Mouse (Mus musculus): ENCODE data around the gene 3110082I17Rik. TPM values are rescaled to one million over a fixed set of nuclear protein-coding genes. Genes with fewer than 3 reads are reported as not detected.

Gene 3110082I17Rik
- total and polyA plus RNA-seq, 2 experiments: 1.6 to 7.4 TPM

- Histone ChIP-seq H3K79me2 (ENCODE audit: control insufficient read depth, insufficient read depth, low read length) (no peaks in the 10 kb centered on the region), H3K4me1 (ENCODE audit: control insufficient read depth, insufficient read depth, low read length) (no peaks in the 10 kb centered on the region), H3K27me3 (ENCODE audit: control insufficient read depth, insufficient read depth, low read length) (no peaks in the 10 kb centered on the region), H3K27ac (replicated peaks; ENCODE audit: insufficient read depth, low read depth, low read length) (no peak overlapping the region), H3K4me3 (ENCODE audit: insufficient read depth, low read depth, low read length) (no peak overlapping the region), H3K36me3 (ENCODE audit: control insufficient read depth, insufficient read depth, low read length) (no peaks in the 10 kb centered on the region), H3K9ac (ENCODE audit: low read depth, low read length) (no peak overlapping the region)
- no peak for DNase-seq (ENCODE audit: extremely low read depth, low read depth, low spot score)
- TF ChIP-seq CTCF (IDR thresholded peaks at IDR 0.05; ENCODE audit: low read depth, low read length) (no peak), POLR2A (IDR thresholded peaks at IDR 0.05; ENCODE audit: extremely low read depth, insufficient read depth, low read length) (no peak)
- 85% methylated on average over 9 of the region's 9 CpGs for WGBS
Measured at GRCm38 (mm10) chr5:139433842-139434568, 26.3 kb downstream of the 3110082I17Rik start.

GRCm38 (mm10) chr5:139432747-139433508 lies 27.4 kb downstream of the 3110082I17Rik start:
- 74% methylated on average over 7 of the region's 7 CpGs for WGBS
- Histone ChIP-seq H3K4me3 (ENCODE audit: insufficient read depth, low read depth, low read length) (no peak overlapping the region), H3K27ac (replicated peaks; ENCODE audit: insufficient read depth, low read depth, low read length) (no peak overlapping the region), H3K27me3 (ENCODE audit: control insufficient read depth, insufficient read depth, low read length) (no peaks in the 10 kb centered on the region), H3K4me1 (ENCODE audit: control insufficient read depth, insufficient read depth, low read length) (no peaks in the 10 kb centered on the region), H3K36me3 (ENCODE audit: control insufficient read depth, insufficient read depth, low read length) (no peaks in the 10 kb centered on the region), H3K9ac (ENCODE audit: low read depth, low read length) (no peak overlapping the region), H3K79me2 (ENCODE audit: control insufficient read depth, insufficient read depth, low read length) (no peaks in the 10 kb centered on the region)
- TF ChIP-seq CTCF (IDR thresholded peaks at IDR 0.05; ENCODE audit: low read depth, low read length) (no peak), POLR2A (IDR thresholded peaks at IDR 0.05; ENCODE audit: extremely low read depth, insufficient read depth, low read length) (no peak)
- DNase-seq (ENCODE audit: extremely low read depth, low read depth, low spot score): no peak

GRCm38 (mm10) chr5:139432333-139432732 lies 28.0 kb downstream of the 3110082I17Rik start:
- no peak for DNase-seq (ENCODE audit: extremely low read depth, low read depth, low spot score)
- WGBS: 88% methylated on average over 6 of the region's 6 CpGs
- no peaks in the 10 kb centered on the region for H3K27me3 ChIP-seq (ENCODE audit: control insufficient read depth, insufficient read depth, low read length)
- no peak overlapping the region for H3K4me3 ChIP-seq (ENCODE audit: insufficient read depth, low read depth, low read length)
- H3K9ac ChIP-seq (ENCODE audit: low read depth, low read length): no peak overlapping the region
- no peaks in the 10 kb centered on the region for H3K79me2 ChIP-seq (ENCODE audit: control insufficient read depth, insufficient read depth, low read length)
- H3K4me1 ChIP-seq (ENCODE audit: control insufficient read depth, insufficient read depth, low read length): no peaks in the 10 kb centered on the region
- no peak for TF ChIP-seq POLR2A (IDR thresholded peaks at IDR 0.05; ENCODE audit: extremely low read depth, insufficient read depth, low read length)
- TF ChIP-seq CTCF (IDR thresholded peaks at IDR 0.05; ENCODE audit: low read depth, low read length): no peak
- no peaks in the 10 kb centered on the region for H3K36me3 ChIP-seq (ENCODE audit: control insufficient read depth, insufficient read depth, low read length)
- no peak overlapping the region for H3K27ac ChIP-seq (replicated peaks; ENCODE audit: insufficient read depth, low read depth, low read length)

GRCm38 (mm10) chr5:139429818-139430341 lies 30.4 kb downstream of the 3110082I17Rik start:
- no peak overlapping the region for H3K4me3 ChIP-seq (ENCODE audit: insufficient read depth, low read depth, low read length)
- H3K27me3 ChIP-seq (ENCODE audit: control insufficient read depth, insufficient read depth, low read length): no peaks in the 10 kb centered on the region
- H3K79me2 ChIP-seq (ENCODE audit: control insufficient read depth, insufficient read depth, low read length): no peaks in the 10 kb centered on the region
- no peaks in the 10 kb centered on the region for H3K4me1 ChIP-seq (ENCODE audit: control insufficient read depth, insufficient read depth, low read length)
- no peak for DNase-seq (ENCODE audit: extremely low read depth, low read depth, low spot score)
- no peaks in the 10 kb centered on the region for H3K36me3 ChIP-seq (ENCODE audit: control insufficient read depth, insufficient read depth, low read length)
- 63% methylated on average over 12 of the region's 12 CpGs for WGBS
- TF ChIP-seq POLR2A (IDR thresholded peaks at IDR 0.05; ENCODE audit: extremely low read depth, insufficient read depth, low read length) (no peak), CTCF (IDR thresholded peaks at IDR 0.05; ENCODE audit: low read depth, low read length) (no peak)
- no peak overlapping the region for H3K9ac ChIP-seq (ENCODE audit: low read depth, low read length)
- H3K27ac ChIP-seq (replicated peaks; ENCODE audit: insufficient read depth, low read depth, low read length): no peak overlapping the region

- H3K27ac ChIP-seq (replicated peaks; ENCODE audit: insufficient read depth, low read depth, low read length): no peak overlapping the region
- WGBS: 55% methylated on average over 9 of the region's 9 CpGs
- no peaks in the 10 kb centered on the region for H3K36me3 ChIP-seq (ENCODE audit: control insufficient read depth, insufficient read depth, low read length)
- H3K9ac ChIP-seq (ENCODE audit: low read depth, low read length): no peak overlapping the region
- H3K4me1 ChIP-seq (ENCODE audit: control insufficient read depth, insufficient read depth, low read length): no peaks in the 10 kb centered on the region
- peak; percentile 46 for DNase-seq (ENCODE audit: extremely low read depth, low read depth, low spot score)
- no peaks in the 10 kb centered on the region for H3K27me3 ChIP-seq (ENCODE audit: control insufficient read depth, insufficient read depth, low read length)
- TF ChIP-seq CTCF (IDR thresholded peaks at IDR 0.05; ENCODE audit: low read depth, low read length) (no peak), POLR2A (IDR thresholded peaks at IDR 0.05; ENCODE audit: extremely low read depth, insufficient read depth, low read length) (no peak)
- H3K79me2 ChIP-seq (ENCODE audit: control insufficient read depth, insufficient read depth, low read length): no peaks in the 10 kb centered on the region
- no peak overlapping the region for H3K4me3 ChIP-seq (ENCODE audit: insufficient read depth, low read depth, low read length)
Measured at GRCm38 (mm10) chr5:139427989-139428388, 32.3 kb downstream of the 3110082I17Rik start.
